Mouse (Mus musculus): ENCODE results near the gene Olfr313. TPM values are rescaled to one million over a fixed set of nuclear protein-coding genes. Genes with fewer than 3 reads are reported as not detected.

Olfr313 gene
- polyA plus RNA-seq, 2 experiments = not detected

DNA sequence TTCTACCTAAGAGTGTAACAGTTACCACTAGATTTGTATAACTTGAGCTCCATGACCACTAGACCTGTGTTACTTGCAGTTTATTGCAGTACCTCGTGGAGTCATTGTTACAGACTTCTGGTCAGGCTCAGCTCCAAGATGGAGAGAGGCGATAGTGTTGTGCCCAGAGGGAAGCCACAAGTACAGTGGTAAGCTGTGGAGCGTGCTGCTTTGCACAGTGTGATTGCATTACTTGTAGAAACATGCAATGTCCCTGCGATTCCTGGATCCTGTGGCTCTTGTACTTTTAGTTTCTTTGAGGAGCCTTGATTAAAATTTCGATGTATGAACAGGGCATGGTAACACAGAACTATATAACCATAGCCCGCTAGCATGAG is 53.1 kb downstream of the Olfr313 start:
- Histone ChIP-seq H3K27me3 (ENCODE audit: control insufficient read depth, insufficient read depth, low read length) (no peaks in the 10 kb centered on the region), H3K36me3 (replicated peaks; ENCODE audit: control insufficient read depth, insufficient read depth, low read depth) (no peaks in the 10 kb centered on the region), H3K4me3 (ENCODE audit: insufficient read depth in 1 of 2, low read depth in 2 of 2, low read length in 2 of 2) (peak overlapping the region; percentile 80 to 95), H3K9me3 (ENCODE audit: control insufficient read depth, low read length) (no peaks in the 10 kb centered on the region), H3K9ac (replicated peaks) (peak overlapping the region; percentile 83), H3K27ac (no peak overlapping the region), H3K4me1 (replicated peaks; ENCODE audit: control insufficient read depth in 2 of 2, insufficient read depth in 2 of 2, low read length in 1 of 2) (peaks cover 6 to 8% of the 10 kb centered on the region in 2 experiments; a peak in 2 of 4 replicates), H3K4me2 (ENCODE audit: low read depth) (peak overlapping the region; percentile 70)
- DNase-seq (ENCODE audit: low read depth in 3 of 3, low spot score in 3 of 3) = no peak
- 66% methylated on average over 6 of the region's 6 CpGs for WGBS (ENCODE audit: insufficient replicate concordance)
- no peak for ATAC-seq (ENCODE audit: insufficient read depth)
- TF ChIP-seq EP300 (IDR thresholded peaks at IDR 0.05; ENCODE audit: low read depth) (no peak), CTCF (IDR thresholded peaks at IDR 0.05; ENCODE audit: low read depth) (no peak)

Other genes starting within 250 kb of the Olfr313 start
- not detected in 2 replicates for gene Olfr224, start 244.4 kb upstream of the Olfr313 start, polyA plus RNA-seq (2012; rRNA removed)
- gene Olfr224, start 244.4 kb upstream of the Olfr313 start, polyA plus RNA-seq (2014; fragmentation: Nextera tagmentation; extraction: Ambion mirVana) = not detected in 2 replicates
- not detected in 2 replicates for gene Olfr325, start 237.3 kb upstream of the Olfr313 start, polyA plus RNA-seq (2012; rRNA removed)
- gene Olfr325, start 237.3 kb upstream of the Olfr313 start, polyA plus RNA-seq (2014; fragmentation: Nextera tagmentation; extraction: Ambion mirVana) = not detected in 2 replicates
- gene Olfr324, start 219.9 kb upstream of the Olfr313 start, polyA plus RNA-seq (2012; rRNA removed) = not detected in 2 replicates
- gene Olfr324, start 219.9 kb upstream of the Olfr313 start, polyA plus RNA-seq (2014; fragmentation: Nextera tagmentation; extraction: Ambion mirVana) = not detected in 2 replicates
- not detected in 2 replicates for gene 2210407C18Rik, start 198.9 kb upstream of the Olfr313 start, polyA plus RNA-seq (2012; rRNA removed)
- not detected in 2 replicates for gene 2210407C18Rik, start 198.9 kb upstream of the Olfr313 start, polyA plus RNA-seq (2014; fragmentation: Nextera tagmentation; extraction: Ambion mirVana)
- not detected in 2 replicates for gene Olfr323, start 184.5 kb upstream of the Olfr313 start, polyA plus RNA-seq (2012; rRNA removed)
- gene Olfr323, start 184.5 kb upstream of the Olfr313 start, polyA plus RNA-seq (2014; fragmentation: Nextera tagmentation; extraction: Ambion mirVana) = not detected in 2 replicates
- 9.1 and 10.5 TPM in 2 replicates for gene Trim58, start 174.5 kb upstream of the Olfr313 start, polyA plus RNA-seq (2012; rRNA removed)
- gene Trim58, start 174.5 kb upstream of the Olfr313 start, polyA plus RNA-seq (2014; fragmentation: Nextera tagmentation; extraction: Ambion mirVana) = 10.5 and 11.8 TPM in 2 replicates
- 0.03 and 0.07 TPM in 2 replicates for gene Olfr322, start 156.2 kb upstream of the Olfr313 start, polyA plus RNA-seq (2012; rRNA removed)
- 0.14 TPM in 1 of 2 replicates, not detected in the other for gene Olfr322, start 156.2 kb upstream of the Olfr313 start, polyA plus RNA-seq (2014; fragmentation: Nextera tagmentation; extraction: Ambion mirVana)
- not detected in 2 replicates for gene Olfr320, start 133.9 kb upstream of the Olfr313 start, polyA plus RNA-seq (2012; rRNA removed)
- gene Olfr320, start 133.9 kb upstream of the Olfr313 start, polyA plus RNA-seq (2014; fragmentation: Nextera tagmentation; extraction: Ambion mirVana) = not detected in 2 replicates
- not detected in 2 replicates for gene Olfr319, start 115.8 kb upstream of the Olfr313 start, polyA plus RNA-seq (2012; rRNA removed)
- gene Olfr319, start 115.8 kb upstream of the Olfr313 start, polyA plus RNA-seq (2014; fragmentation: Nextera tagmentation; extraction: Ambion mirVana) = not detected in 2 replicates
- not detected in 2 replicates for gene Olfr318, start 91.0 kb upstream of the Olfr313 start, polyA plus RNA-seq (2012; rRNA removed)
- gene Olfr318, start 91.0 kb upstream of the Olfr313 start, polyA plus RNA-seq (2014; fragmentation: Nextera tagmentation; extraction: Ambion mirVana) = not detected in 2 replicates
- not detected in 2 replicates for gene Olfr317, start 75.8 kb upstream of the Olfr313 start, polyA plus RNA-seq (2012; rRNA removed)
- not detected in 2 replicates for gene Olfr317, start 75.8 kb upstream of the Olfr313 start, polyA plus RNA-seq (2014; fragmentation: Nextera tagmentation; extraction: Ambion mirVana)
- gene Olfr316, start 62.3 kb upstream of the Olfr313 start, polyA plus RNA-seq (2012; rRNA removed) = not detected in 2 replicates
- not detected in 2 replicates for gene Olfr316, start 62.3 kb upstream of the Olfr313 start, polyA plus RNA-seq (2014; fragmentation: Nextera tagmentation; extraction: Ambion mirVana)
- gene Olfr315, start 41.8 kb upstream of the Olfr313 start, polyA plus RNA-seq (2012; rRNA removed) = not detected in 2 replicates
- not detected in 2 replicates for gene Olfr315, start 41.8 kb upstream of the Olfr313 start, polyA plus RNA-seq (2014; fragmentation: Nextera tagmentation; extraction: Ambion mirVana)
- gene Olfr314, start 32.0 kb upstream of the Olfr313 start, polyA plus RNA-seq (2012; rRNA removed) = not detected in 2 replicates
- gene Olfr314, start 32.0 kb upstream of the Olfr313 start, polyA plus RNA-seq (2014; fragmentation: Nextera tagmentation; extraction: Ambion mirVana) = not detected in 2 replicates
- not detected in 2 replicates for gene Fam183b, start 13.0 kb upstream of the Olfr313 start, polyA plus RNA-seq (2012; rRNA removed)
- gene Fam183b, start 13.0 kb upstream of the Olfr313 start, polyA plus RNA-seq (2014; fragmentation: Nextera tagmentation; extraction: Ambion mirVana) = not detected in 2 replicates
- gene Olfr312, start 14.2 kb downstream of the Olfr313 start, polyA plus RNA-seq (2012; rRNA removed) = not detected in 2 replicates
- not detected in 2 replicates for gene Olfr312, start 14.2 kb downstream of the Olfr313 start, polyA plus RNA-seq (2014; fragmentation: Nextera tagmentation; extraction: Ambion mirVana)
- gene Olfr311, start 24.3 kb downstream of the Olfr313 start, polyA plus RNA-seq (2012; rRNA removed) = not detected in 2 replicates
- not detected in 2 replicates for gene Olfr311, start 24.3 kb downstream of the Olfr313 start, polyA plus RNA-seq (2014; fragmentation: Nextera tagmentation; extraction: Ambion mirVana)
- gene Gm12258, start 32.2 kb downstream of the Olfr313 start, polyA plus RNA-seq (2012; rRNA removed) = 2.0 and 2.8 TPM in 2 replicates
- gene Gm12258, start 32.2 kb downstream of the Olfr313 start, polyA plus RNA-seq (2014; fragmentation: Nextera tagmentation; extraction: Ambion mirVana) = 1.3 and 1.8 TPM in 2 replicates
- gene 2810021J22Rik, start 52.2 kb downstream of the Olfr313 start, polyA plus RNA-seq (2012; rRNA removed) = 0.92 and 1.5 TPM in 2 replicates
- 2.2 and 2.5 TPM in 2 replicates for gene 2810021J22Rik, start 52.2 kb downstream of the Olfr313 start, polyA plus RNA-seq (2014; fragmentation: Nextera tagmentation; extraction: Ambion mirVana)
- gene Zfp39, start 89.2 kb downstream of the Olfr313 start, polyA plus RNA-seq (2012; rRNA removed) = 3.9 and 4.6 TPM in 2 replicates
- 5.2 and 5.4 TPM in 2 replicates for gene Zfp39, start 89.2 kb downstream of the Olfr313 start, polyA plus RNA-seq (2014; fragmentation: Nextera tagmentation; extraction: Ambion mirVana)
- gene Btnl10, start 102.9 kb downstream of the Olfr313 start, polyA plus RNA-seq (2012; rRNA removed) = 18.2 and 19.3 TPM in 2 replicates
- gene Btnl10, start 102.9 kb downstream of the Olfr313 start, polyA plus RNA-seq (2014; fragmentation: Nextera tagmentation; extraction: Ambion mirVana) = 9.1 and 9.6 TPM in 2 replicates
- 80.8 and 83.3 TPM in 2 replicates for gene Rnf187, start 123.9 kb downstream of the Olfr313 start, polyA plus RNA-seq (2012; rRNA removed)
- 104 and 120 TPM in 2 replicates for gene Rnf187, start 123.9 kb downstream of the Olfr313 start, polyA plus RNA-seq (2014; fragmentation: Nextera tagmentation; extraction: Ambion mirVana)
- 15.7 and 16.0 TPM in 2 replicates for gene Hist3h2ba, start 133.9 kb downstream of the Olfr313 start, polyA plus RNA-seq (2012; rRNA removed)
- gene Hist3h2ba, start 133.9 kb downstream of the Olfr313 start, polyA plus RNA-seq (2014; fragmentation: Nextera tagmentation; extraction: Ambion mirVana) = 4.2 and 6.0 TPM in 2 replicates
- gene Hist3h2a, start 139.7 kb downstream of the Olfr313 start, polyA plus RNA-seq (2012; rRNA removed) = 11.0 and 11.5 TPM in 2 replicates
- gene Hist3h2a, start 139.7 kb downstream of the Olfr313 start, polyA plus RNA-seq (2014; fragmentation: Nextera tagmentation; extraction: Ambion mirVana) = 13.5 and 16.7 TPM in 2 replicates
- 0.05 and 0.06 TPM in 2 replicates for gene Trim17, start 139.7 kb downstream of the Olfr313 start, polyA plus RNA-seq (2012; rRNA removed)
- gene Trim17, start 139.7 kb downstream of the Olfr313 start, polyA plus RNA-seq (2014; fragmentation: Nextera tagmentation; extraction: Ambion mirVana) = 0.06 and 0.14 TPM in 2 replicates
- 8.1 and 8.3 TPM in 2 replicates for gene Trim11, start 163.1 kb downstream of the Olfr313 start, polyA plus RNA-seq (2012; rRNA removed)
- 6.4 and 6.9 TPM in 2 replicates for gene Trim11, start 163.1 kb downstream of the Olfr313 start, polyA plus RNA-seq (2014; fragmentation: Nextera tagmentation; extraction: Ambion mirVana)